Mouse (Mus musculus): ENCODE measurements at regions not wholly inside any gene's neighbourhood (a gene's known extent, or its start where the extent isn't known, plus 50 kb on each side); places are given as distances from the start of the nearest gene placed in this dataset.

DNA sequence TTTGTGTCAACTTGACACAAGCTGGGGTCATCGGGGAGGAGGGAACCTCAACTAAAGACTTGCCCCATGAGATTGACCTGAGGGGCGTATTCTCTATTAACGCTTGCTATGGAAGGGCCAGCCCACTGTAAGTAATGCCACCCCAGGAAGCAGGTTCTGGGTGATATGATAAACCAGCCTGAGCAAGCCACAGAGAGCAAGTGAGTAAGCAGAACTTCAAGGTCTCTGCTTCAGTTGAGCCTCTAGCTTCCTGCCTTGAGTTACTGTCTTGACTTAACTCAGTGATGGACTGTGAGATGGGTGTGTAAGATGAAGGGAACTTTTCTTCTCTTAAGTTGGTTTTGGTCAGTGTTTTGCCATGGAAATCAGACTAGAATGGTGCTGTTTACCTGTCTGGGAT lies 175.2 kb downstream of the 1700010I14Rik start:
- no peak for TF ChIP-seq POLR2A (IDR thresholded peaks at IDR 0.05; ENCODE audit: borderline replicate concordance, insufficient read depth, low read length)
- TF ChIP-seq CTCF (IDR thresholded peaks at IDR 0.05; ENCODE audit: borderline replicate concordance, insufficient read depth, low read depth, low read length): no peak
- Histone ChIP-seq H3K27me3 (ENCODE audit: control insufficient read depth, insufficient read depth, low read length) (no peaks in the 10 kb centered on the region), H3K4me1 (ENCODE audit: control insufficient read depth, insufficient read depth, low read length) (no peaks in the 10 kb centered on the region; the same call in none of the 2 replicates), H3K4me3 (replicated peaks; ENCODE audit: insufficient read depth, low read depth, low read length) (no peak overlapping the region), H3K27ac (ENCODE audit: insufficient read depth, low read length) (no peak overlapping the region)
- 88% methylated on average over 3 of the region's 3 CpGs for WGBS
- DNase-seq: no peak

- Histone ChIP-seq H3K27me3 (ENCODE audit: control insufficient read depth, insufficient read depth, low read length) (no peaks in the 10 kb centered on the region), H3K4me1 (ENCODE audit: control insufficient read depth, insufficient read depth, low read length) (no peaks in the 10 kb centered on the region; the same call in none of the 2 replicates), H3K27ac (ENCODE audit: insufficient read depth, low read length) (no peak overlapping the region), H3K4me3 (replicated peaks; ENCODE audit: insufficient read depth, low read depth, low read length) (no peak overlapping the region)
- whole genome bisulfite sequencing: 94% methylated on average over 5 of the region's 5 CpGs
- DNase-seq: no peak
- no peak for TF ChIP-seq CTCF (IDR thresholded peaks at IDR 0.05; ENCODE audit: borderline replicate concordance, insufficient read depth, low read depth, low read length)
- no peak for TF ChIP-seq POLR2A (IDR thresholded peaks at IDR 0.05; ENCODE audit: borderline replicate concordance, insufficient read depth, low read length)
Measured at GRCm38 (mm10) chr17:9164501-9164900, 176.4 kb downstream of the 1700010I14Rik start.

- H3K27ac ChIP-seq (ENCODE audit: insufficient read depth, low read length): peak overlapping the region; percentile 83
- H3K4me1 ChIP-seq (ENCODE audit: control insufficient read depth, insufficient read depth, low read length): no peaks in the 10 kb centered on the region; the same call in none of the 2 replicates
- peak; percentile 79 to 83 for DNase-seq
- 0% methylated on average over 10 of the region's 10 CpGs for WGBS
- no peaks in the 10 kb centered on the region for H3K27me3 ChIP-seq (ENCODE audit: control insufficient read depth, insufficient read depth, low read length)
- no peak for TF ChIP-seq POLR2A (IDR thresholded peaks at IDR 0.05; ENCODE audit: borderline replicate concordance, insufficient read depth, low read length)
- peak; percentile 42; the same call in 1 of the 2 replicates for TF ChIP-seq CTCF (IDR thresholded peaks at IDR 0.05; ENCODE audit: borderline replicate concordance, insufficient read depth, low read depth, low read length)
- peak overlapping the region; percentile 78 for H3K4me3 ChIP-seq (replicated peaks; ENCODE audit: insufficient read depth, low read depth, low read length)
Measured at GRCm38 (mm10) chr17:9167161-9167560, 179.0 kb downstream of the 1700010I14Rik start.

GRCm38 (mm10) chr17:9167571-9168201 lies 179.6 kb downstream of the 1700010I14Rik start:
- DNase-seq: peak; percentile 48 to 63
- peak overlapping the region; percentile 78 for H3K4me3 ChIP-seq (replicated peaks; ENCODE audit: insufficient read depth, low read depth, low read length)
- no peaks in the 10 kb centered on the region for H3K27me3 ChIP-seq (ENCODE audit: control insufficient read depth, insufficient read depth, low read length)
- no peaks in the 10 kb centered on the region; the same call in none of the 2 replicates for H3K4me1 ChIP-seq (ENCODE audit: control insufficient read depth, insufficient read depth, low read length)
- under 1% methylated on average over 20 of the region's 20 CpGs for WGBS
- H3K27ac ChIP-seq (ENCODE audit: insufficient read depth, low read length): peak overlapping the region; percentile 83
- TF ChIP-seq CTCF (IDR thresholded peaks at IDR 0.05; ENCODE audit: borderline replicate concordance, insufficient read depth, low read depth, low read length) (no peak), POLR2A (IDR thresholded peaks at IDR 0.05; ENCODE audit: borderline replicate concordance, insufficient read depth, low read length) (no peak)

DNA sequence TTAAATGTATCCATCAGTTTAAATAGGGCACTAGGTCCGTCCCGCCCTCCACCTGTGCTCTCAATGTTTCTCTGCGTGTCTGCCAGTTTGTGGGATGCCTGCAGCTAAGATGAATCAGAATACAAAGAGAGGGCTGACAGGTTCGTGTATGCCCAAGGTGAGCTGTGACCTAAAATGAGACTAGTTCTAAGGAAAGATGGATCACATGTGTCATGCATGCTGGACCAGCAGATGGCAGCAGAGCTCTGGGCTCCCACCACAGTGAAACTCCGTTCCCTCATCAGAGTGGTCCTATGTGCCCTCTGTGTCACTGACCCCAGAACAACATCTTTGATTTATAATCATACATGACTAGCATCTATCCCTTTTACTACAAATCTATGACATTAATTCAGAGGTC lies 180.3 kb downstream of the 1700010I14Rik start:
- Histone ChIP-seq H3K27me3 (ENCODE audit: control insufficient read depth, insufficient read depth, low read length) (no peaks in the 10 kb centered on the region), H3K27ac (ENCODE audit: insufficient read depth, low read length) (peak overlapping the region; percentile 57; the same call in 1 of the 2 replicates), H3K4me3 (replicated peaks; ENCODE audit: insufficient read depth, low read depth, low read length) (peak overlapping the region; percentile 78), H3K4me1 (ENCODE audit: control insufficient read depth, insufficient read depth, low read length) (no peaks in the 10 kb centered on the region; the same call in none of the 2 replicates)
- DNase-seq: peak; percentile 86 to 87
- TF ChIP-seq POLR2A (IDR thresholded peaks at IDR 0.05; ENCODE audit: borderline replicate concordance, insufficient read depth, low read length): peak; percentile 45; the same call in 1 of the 2 replicates
- TF ChIP-seq CTCF (IDR thresholded peaks at IDR 0.05; ENCODE audit: borderline replicate concordance, insufficient read depth, low read depth, low read length): peak; percentile 99
- 2% methylated on average over 5 of the region's 5 CpGs for WGBS

DNA sequence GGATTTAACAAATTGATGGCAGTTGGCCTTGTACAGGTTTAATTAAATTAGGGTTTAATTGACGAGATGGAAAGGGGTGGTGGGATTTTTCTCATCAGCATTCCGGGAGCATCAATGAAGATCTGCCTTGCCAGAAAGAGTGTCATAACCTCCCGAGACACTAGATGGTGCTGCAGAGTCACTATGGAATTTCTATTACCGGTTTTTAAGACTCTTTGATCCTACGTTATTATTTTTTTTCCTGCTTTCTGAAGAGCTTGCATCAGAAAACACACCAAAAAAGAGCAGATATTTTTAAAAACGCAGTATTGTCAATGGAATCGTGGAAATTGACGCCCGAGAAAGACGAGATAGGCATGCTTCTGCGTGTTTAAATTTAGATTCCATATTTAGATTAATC lies 181.2 kb downstream of the 1700010I14Rik start:
- DNase-seq: peak; percentile 66 to 68
- TF ChIP-seq POLR2A (IDR thresholded peaks at IDR 0.05; ENCODE audit: borderline replicate concordance, insufficient read depth, low read length) (no peak), CTCF (IDR thresholded peaks at IDR 0.05; ENCODE audit: borderline replicate concordance, insufficient read depth, low read depth, low read length) (peak; percentile 56; the same call in 1 of the 2 replicates)
- WGBS: 11% methylated on average over 11 of the region's 11 CpGs
- Histone ChIP-seq H3K4me3 (replicated peaks; ENCODE audit: insufficient read depth, low read depth, low read length) (no peak overlapping the region), H3K27ac (ENCODE audit: insufficient read depth, low read length) (no peak overlapping the region), H3K27me3 (ENCODE audit: control insufficient read depth, insufficient read depth, low read length) (no peaks in the 10 kb centered on the region), H3K4me1 (ENCODE audit: control insufficient read depth, insufficient read depth, low read length) (no peaks in the 10 kb centered on the region; the same call in none of the 2 replicates)

GRCm38 (mm10) chr17:9197160-9197559 lies 209.0 kb downstream of the 1700010I14Rik start:
- no peaks in the 10 kb centered on the region; the same call in 1 of the 2 replicates for H3K4me1 ChIP-seq (ENCODE audit: control insufficient read depth, insufficient read depth, low read length)
- TF ChIP-seq POLR2A (IDR thresholded peaks at IDR 0.05; ENCODE audit: borderline replicate concordance, insufficient read depth, low read length): no peak
- H3K27me3 ChIP-seq (ENCODE audit: control insufficient read depth, insufficient read depth, low read length): no peaks in the 10 kb centered on the region
- no peak overlapping the region for H3K27ac ChIP-seq (ENCODE audit: insufficient read depth, low read length)
- DNase-seq: peak in 1 of 2 experiments; percentile 5
- WGBS: 67% methylated on average over 5 of the region's 5 CpGs
- H3K4me3 ChIP-seq (replicated peaks; ENCODE audit: insufficient read depth, low read depth, low read length): no peak overlapping the region

DNA sequence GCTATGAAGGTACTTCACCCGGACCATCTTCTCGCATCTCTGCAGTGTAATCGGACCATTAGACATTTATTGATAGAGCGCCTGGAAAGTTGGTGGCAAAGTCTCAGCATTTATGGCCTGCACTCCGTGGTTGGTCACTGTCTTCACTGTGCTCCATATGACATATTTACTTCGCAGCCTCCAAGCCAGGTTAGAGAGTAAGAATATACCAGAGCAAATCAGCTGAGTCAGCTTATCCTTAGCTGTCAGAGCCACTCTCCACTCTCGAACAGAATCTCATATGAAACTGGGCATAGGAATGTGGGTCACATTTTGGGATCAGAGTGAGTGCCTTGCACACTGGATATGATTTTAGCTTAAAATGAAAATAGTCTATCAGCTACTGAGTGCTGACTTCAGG lies 212.3 kb downstream of the 1700010I14Rik start:
- WGBS: 92% methylated on average over 7 of the region's 7 CpGs
- H3K27ac ChIP-seq (ENCODE audit: insufficient read depth, low read length): no peak overlapping the region
- H3K4me1 ChIP-seq (ENCODE audit: control insufficient read depth, insufficient read depth, low read length): no peaks in the 10 kb centered on the region; the same call in 1 of the 2 replicates
- TF ChIP-seq POLR2A (IDR thresholded peaks at IDR 0.05; ENCODE audit: borderline replicate concordance, insufficient read depth, low read length): no peak
- no peak for TF ChIP-seq CTCF (IDR thresholded peaks at IDR 0.05; ENCODE audit: borderline replicate concordance, insufficient read depth, low read depth, low read length)
- H3K4me3 ChIP-seq (replicated peaks; ENCODE audit: insufficient read depth, low read depth, low read length): no peak overlapping the region
- no peaks in the 10 kb centered on the region for H3K27me3 ChIP-seq (ENCODE audit: control insufficient read depth, insufficient read depth, low read length)
- no peak for DNase-seq
